Mouse (Mus musculus) heart, postnatal 0 days (tissue): ENCODE measurements at regions not wholly inside any gene's neighbourhood (a gene's known extent, or its start where the extent isn't known, plus 50 kb on each side); places are given as distances from the start of the nearest gene placed in this dataset.

Experiments used
- ATAC-seq: fragments of 200-750 bp; cut with Nextera tagmentation; 2 replicates; pipeline ENCODE4 v1.8.0; 2017; ENCODE audit warnings: low read depth, moderate number of reproducible peaks, moderate library complexity; ENCODE audit not compliant: insufficient read depth
- DNase-seq: peaks from one replicate; pipeline ENCODE4 v3.0.0-alpha.2; 2016; ENCODE audit warnings: low spot score
- H3K27ac ChIP-seq: fragments of 300-500 bp; sonication (generic); 2 replicates; pipeline ENCODE4 v1.5.1; 2014; ENCODE audit warnings: low read depth, mild to moderate bottlenecking
- H3K27me3 ChIP-seq: fragments of 300-500 bp; sonication (generic); 2 replicates; pipeline ENCODE4 v1.6.1; 2014; ENCODE audit warnings: low read length, mixed read lengths; ENCODE audit not compliant: control insufficient read depth, insufficient read depth
- H3K36me3 ChIP-seq: fragments of 300-500 bp; sonication (generic); replicated peaks from 2 replicates; pipeline ENCODE4 v1.6.1; 2014; ENCODE audit warnings: low read length, mixed read lengths; ENCODE audit not compliant: control insufficient read depth, insufficient read depth
- H3K4me1 ChIP-seq: fragments of 300-500 bp; sonication (generic); 2 replicates; pipeline ENCODE4 v1.6.1; 2014; ENCODE audit warnings: antibody characterized with exemption; ENCODE audit not compliant: control insufficient read depth, insufficient read depth
- H3K4me2 ChIP-seq: fragments of 300-500 bp; sonication (generic); 2 replicates; pipeline ENCODE4 v1.6.1; 2014; ENCODE audit warnings: low read depth, mild to moderate bottlenecking, low read length, moderate library complexity
- H3K4me3 ChIP-seq: fragments of 300-500 bp; sonication (generic); 2 replicates; pipeline ENCODE4 v1.5.1; 2014; ENCODE audit warnings: low read depth, low read length
- H3K9ac ChIP-seq: fragments of 300-500 bp; sonication (generic); replicated peaks from 2 replicates; pipeline ENCODE4 v1.6.1; 2014; ENCODE audit warnings: low read depth, low read length, mixed read lengths
- H3K9me3 ChIP-seq: fragments of 300-500 bp; sonication (generic); replicated peaks from 2 replicates; pipeline ENCODE4 v1.6.1; 2016; ENCODE audit warnings: low read length; ENCODE audit not compliant: control insufficient read depth
- CTCF ChIP-seq: IDR thresholded peaks from 2 replicates; pipeline ENCODE4 v1.5.1; 2016; ENCODE audit warnings: antibody characterized with exemption, control low read depth, low read depth
- EP300 ChIP-seq: IDR thresholded peaks from 2 replicates; pipeline ENCODE4 v1.6.1; 2016; ENCODE audit warnings: antibody characterized with exemption, low read depth
- WGBS: fragments of 180-500 bp; shearing (Covaris S2); extraction: QIAGEN DNeasy Blood & Tissue Kit; methylation state at CpG from one replicate; pipeline ENCODE4 v1.1.7; 2014; 5-methylcytosine and 5-hydroxymethylcytosine counted together

- WGBS = 84% methylated on average over 6 of the region's 6 CpGs
- H3K36me3 ChIP-seq = no peaks in the 10 kb centered on the region
- no peaks in the 10 kb centered on the region for H3K9me3 ChIP-seq
- no peak overlapping the region for H3K4me3 ChIP-seq
- H3K4me1 ChIP-seq = peaks cover 6% of the 10 kb centered on the region
- H3K9ac ChIP-seq = no peak overlapping the region
- TF ChIP-seq CTCF (no peak), EP300 (no peak)
- no peak overlapping the region for H3K4me2 ChIP-seq
- H3K27me3 ChIP-seq = no peaks in the 10 kb centered on the region
- ATAC-seq (no peak), DNase-seq (no peak)
- H3K27ac ChIP-seq = no peak overlapping the region
Observed at GRCm38 (mm10) chr3:65478215-65478614, 50.0 kb upstream of the Tiparp start.

GRCm38 (mm10) chr3:65477111-65477510 lies 51.1 kb upstream of the Tiparp start:
- DNase-seq (no peak), ATAC-seq (no peak)
- Histone ChIP-seq H3K27me3 (no peaks in the 10 kb centered on the region), H3K27ac (no peak overlapping the region), H3K36me3 (no peaks in the 10 kb centered on the region), H3K4me2 (no peak overlapping the region), H3K9ac (no peak overlapping the region), H3K9me3 (no peaks in the 10 kb centered on the region), H3K4me1 (no peaks in the 10 kb centered on the region), H3K4me3 (no peak overlapping the region)
- no peak for TF ChIP-seq EP300
- no peak for TF ChIP-seq CTCF
- WGBS = 56% methylated on average over 4 of the region's 4 CpGs

GRCm38 (mm10) chr3:65476091-65476953 lies 51.9 kb upstream of the Tiparp start:
- Histone ChIP-seq H3K4me2 (no peak overlapping the region), H3K4me3 (no peak overlapping the region), H3K27ac (no peak overlapping the region), H3K4me1 (no peaks in the 10 kb centered on the region), H3K9ac (no peak overlapping the region), H3K27me3 (no peaks in the 10 kb centered on the region), H3K9me3 (no peaks in the 10 kb centered on the region), H3K36me3 (no peaks in the 10 kb centered on the region)
- TF ChIP-seq CTCF = no peak
- TF ChIP-seq EP300 = no peak
- no peak for DNase-seq
- WGBS = 86% methylated on average over 19 of the region's 19 CpGs
- no peak for ATAC-seq

GRCm38 (mm10) chr3:65474585-65474984 lies 53.6 kb upstream of the Tiparp start:
- Histone ChIP-seq H3K4me2 (no peak overlapping the region), H3K36me3 (no peaks in the 10 kb centered on the region), H3K9ac (no peak overlapping the region), H3K27me3 (no peaks in the 10 kb centered on the region), H3K4me3 (no peak overlapping the region), H3K4me1 (no peaks in the 10 kb centered on the region), H3K27ac (no peak overlapping the region), H3K9me3 (no peaks in the 10 kb centered on the region)
- 26% methylated on average over 7 of the region's 7 CpGs for WGBS
- TF ChIP-seq CTCF (no peak), EP300 (no peak)
- ATAC-seq = peak; percentile 39; the same call in 1 of the 2 replicates
- no peak for DNase-seq

GRCm38 (mm10) chr3:65471796-65472195 lies 56.4 kb upstream of the Tiparp start:
- Histone ChIP-seq H3K36me3 (no peaks in the 10 kb centered on the region), H3K27me3 (no peaks in the 10 kb centered on the region), H3K4me2 (no peak overlapping the region), H3K4me1 (peaks cover 3% of the 10 kb centered on the region; the same call in 1 of the 2 replicates), H3K9me3 (no peaks in the 10 kb centered on the region), H3K27ac (no peak overlapping the region), H3K4me3 (no peak overlapping the region), H3K9ac (no peak overlapping the region)
- no peak for ATAC-seq
- WGBS = 64% methylated on average over 7 of the region's 7 CpGs
- TF ChIP-seq CTCF (no peak), EP300 (no peak)
- DNase-seq = no peak

GRCm38 (mm10) chr3:65469207-65469606 lies 59.0 kb upstream of the Tiparp start:
- Histone ChIP-seq H3K27me3 (no peaks in the 10 kb centered on the region), H3K9me3 (no peaks in the 10 kb centered on the region), H3K36me3 (no peaks in the 10 kb centered on the region), H3K4me3 (no peak overlapping the region), H3K4me1 (peaks cover 3% of the 10 kb centered on the region; the same call in 1 of the 2 replicates), H3K27ac (no peak overlapping the region), H3K4me2 (no peak overlapping the region), H3K9ac (no peak overlapping the region)
- no peak for ATAC-seq
- TF ChIP-seq CTCF = no peak
- TF ChIP-seq EP300 = no peak
- WGBS = 63% methylated on average over 4 of the region's 4 CpGs
- no peak for DNase-seq
